Mouse (Mus musculus) limb, embryonic 11.5 days (tissue): ENCODE data around the gene Bcr. TPM values are rescaled to one million over a fixed set of nuclear protein-coding genes. Genes with fewer than 3 reads are reported as not detected.
A peak's percentile ranks its signal among the peaks of the same experiment; 100 is the strongest.

ENCODE experiments used
- ATAC-seq: fragments of 200-750 bp; cut with Nextera tagmentation; 2 replicates; pipeline ENCODE4 v1.8.0; 2017; ENCODE audit warnings: low read depth; ENCODE audit not compliant: insufficient number of reproducible peaks, low FRiP score, low TSS enrichment
- DNase-seq: peaks from one replicate; pipeline ENCODE4 v3.0.0-alpha.2; 2015; ENCODE audit warnings: low spot score
- H3K27ac ChIP-seq: fragments of 300-500 bp; sonication (generic); replicated peaks from 2 replicates; pipeline ENCODE4 v1.5.1; 2014; ENCODE audit warnings: low read depth, mild to moderate bottlenecking, low read length
- H3K27me3 ChIP-seq: fragments of 300-500 bp; sonication (generic); 2 replicates; pipeline ENCODE4 v1.6.1; 2014; ENCODE audit warnings: mild to moderate bottlenecking, low read length, mixed read lengths; ENCODE audit not compliant: control insufficient read depth, insufficient read depth
- H3K36me3 ChIP-seq: fragments of 300-500 bp; sonication (generic); 2 replicates; pipeline ENCODE4 v1.6.1; 2014; ENCODE audit warnings: mild to moderate bottlenecking, low read length, moderate library complexity, mixed read lengths; ENCODE audit not compliant: control insufficient read depth, insufficient read depth
- H3K4me1 ChIP-seq: fragments of 300-500 bp; sonication (generic); 2 replicates; pipeline ENCODE4 v1.6.1; 2014; ENCODE audit warnings: low read length, mixed read lengths; ENCODE audit not compliant: control insufficient read depth, insufficient read depth
- H3K4me2 ChIP-seq: fragments of 300-500 bp; sonication (generic); 2 replicates; pipeline ENCODE4 v1.6.1; 2014; ENCODE audit warnings: low read depth, mild to moderate bottlenecking, moderate library complexity; ENCODE audit not compliant: severe bottlenecking
- H3K4me3 ChIP-seq: fragments of 300-500 bp; sonication (generic); 2 replicates; pipeline ENCODE4 v1.5.1; 2014; ENCODE audit warnings: low read depth, low read length
- H3K9ac ChIP-seq: fragments of 300-500 bp; sonication (generic); 2 replicates; pipeline ENCODE4 v1.6.1; 2014; ENCODE audit warnings: mild to moderate bottlenecking, low read length
- H3K9me3 ChIP-seq: fragments of 300-500 bp; sonication (generic); 2 replicates; pipeline ENCODE4 v1.6.1; 2016; ENCODE audit warnings: low read length; ENCODE audit not compliant: control insufficient read depth
- WGBS: fragments of 180-500 bp; shearing (Covaris S2); extraction: QIAGEN DNeasy Blood & Tissue Kit; methylation state at CpG from one replicate; pipeline ENCODE4 v1.1.7; 2014; 5-methylcytosine and 5-hydroxymethylcytosine counted together
- polyA plus RNA-seq: library from polyadenylated mRNA; unstranded; fragments of >200 nt; fragmentation: Nextera tagmentation; extraction: Ambion mirVana; gene quantifications from 2 replicates; pipeline ENCODE4 v1.2.1, GENCODE M21; 2014

The Bcr gene
- polyA plus RNA-seq, 1 experiment from 2014 or later: 11.4 TPM

DNA sequence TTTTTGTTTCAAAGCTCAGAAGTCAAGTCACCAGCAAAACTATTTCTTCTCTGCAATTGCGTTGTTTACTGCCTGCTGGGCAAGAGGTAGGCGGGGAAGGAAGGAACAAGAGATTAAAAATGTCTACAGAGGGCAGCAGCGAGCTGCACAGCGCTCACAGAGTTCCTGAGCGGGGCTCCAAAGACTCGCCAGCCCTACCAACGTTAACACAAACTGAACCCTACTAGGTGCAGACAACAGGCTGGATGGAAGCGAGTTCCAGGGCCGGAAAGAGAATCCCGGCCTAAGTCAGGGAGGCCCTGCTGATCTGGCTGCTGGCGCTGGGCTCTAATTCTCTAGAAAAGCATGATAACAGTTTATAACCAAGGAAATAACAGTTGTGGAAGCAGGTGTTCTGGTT is 996 bp upstream of the Bcr start:
- H3K9me3 ChIP-seq: no peaks in the 10 kb centered on the region
- H3K27me3 ChIP-seq: 0 out of 2 replicates have a peak, but pooled peaks cover 2% of the 10 kb centered on the region
- no peak overlapping the region for H3K9ac ChIP-seq
- H3K36me3 ChIP-seq: no peaks in the 10 kb centered on the region
- H3K4me1 ChIP-seq: peaks cover 32% of the 10 kb centered on the region
- 0 out of 2 replicates have a peak overlapping the region, but pooled peaks have one; percentile 95 for H3K4me2 ChIP-seq
- DNase-seq (peak; percentile 68), ATAC-seq (no peak)
- no peak overlapping the region for H3K27ac ChIP-seq
- 1% methylated on average over 11 of the region's 11 CpGs for WGBS
- H3K4me3 ChIP-seq: no peak overlapping the region

DNA sequence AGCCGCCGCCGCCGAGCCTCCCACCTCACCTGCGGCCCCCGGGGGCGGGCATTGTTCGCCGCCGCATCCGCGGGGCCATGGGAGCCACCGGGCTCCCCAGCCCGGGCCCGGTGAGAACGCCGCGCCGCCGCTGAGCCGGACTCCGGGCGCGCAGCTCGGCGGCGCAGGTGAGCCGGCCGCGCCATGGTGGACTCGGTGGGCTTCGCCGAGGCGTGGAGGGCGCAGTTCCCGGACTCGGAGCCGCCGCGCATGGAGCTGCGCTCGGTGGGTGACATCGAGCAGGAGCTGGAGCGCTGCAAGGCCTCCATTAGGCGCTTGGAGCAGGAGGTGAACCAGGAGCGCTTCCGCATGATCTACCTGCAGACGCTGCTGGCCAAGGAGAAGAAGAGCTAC is 447 bp downstream of the Bcr start:
- Histone ChIP-seq H3K27ac (no peak overlapping the region), H3K27me3 (0 out of 2 replicates have a peak, but pooled peaks cover 2% of the 10 kb centered on the region), H3K9ac (peak overlapping the region; percentile 83), H3K4me2 (peak overlapping the region; percentile 95), H3K9me3 (no peaks in the 10 kb centered on the region), H3K4me3 (peak overlapping the region; percentile 82), H3K36me3 (no peaks in the 10 kb centered on the region), H3K4me1 (peaks cover 35% of the 10 kb centered on the region)
- ATAC-seq: peak; percentile 14; the same call in 1 of the 2 replicates
- 0% methylated on average over 12 of the region's 48 CpGs for WGBS
- DNase-seq: peak; percentile 61

GRCm38 (mm10) chr10:75061341-75062188 is 1.2 kb downstream of the Bcr start:
- 1% methylated on average over 71 of the region's 71 CpGs for WGBS
- H3K27ac ChIP-seq: no peak overlapping the region
- peak; percentile 53 for DNase-seq

GRCm38 (mm10) chr10:75062189-75062561 is 1.8 kb downstream of the Bcr start:
- H3K4me1 ChIP-seq: peaks cover 36% of the 10 kb centered on the region
- peak overlapping the region; percentile 95 for H3K4me2 ChIP-seq
- DNase-seq (peak; percentile 32), ATAC-seq (no peak)
- WGBS: 19% methylated on average over 6 of the region's 6 CpGs
- H3K9ac ChIP-seq: peak overlapping the region; percentile 83
- H3K27ac ChIP-seq: no peak overlapping the region
- H3K27me3 ChIP-seq: 0 out of 2 replicates have a peak, but pooled peaks cover 2% of the 10 kb centered on the region
- no peaks in the 10 kb centered on the region for H3K9me3 ChIP-seq
- peak overlapping the region; percentile 82 for H3K4me3 ChIP-seq
- H3K36me3 ChIP-seq: no peaks in the 10 kb centered on the region

More at GRCm38 (mm10) chr10:75061341-75062188, 1.2 kb downstream of the Bcr start:
- H3K9ac ChIP-seq: peak overlapping the region; percentile 83
- no peak for ATAC-seq
- H3K4me1 ChIP-seq: peaks cover 36% of the 10 kb centered on the region
- H3K4me2 ChIP-seq: peak overlapping the region; percentile 95
- no peaks in the 10 kb centered on the region for H3K36me3 ChIP-seq
- 0 out of 2 replicates have a peak, but pooled peaks cover 2% of the 10 kb centered on the region for H3K27me3 ChIP-seq
- H3K9me3 ChIP-seq: no peaks in the 10 kb centered on the region
- peak overlapping the region; percentile 82 for H3K4me3 ChIP-seq

DNA sequence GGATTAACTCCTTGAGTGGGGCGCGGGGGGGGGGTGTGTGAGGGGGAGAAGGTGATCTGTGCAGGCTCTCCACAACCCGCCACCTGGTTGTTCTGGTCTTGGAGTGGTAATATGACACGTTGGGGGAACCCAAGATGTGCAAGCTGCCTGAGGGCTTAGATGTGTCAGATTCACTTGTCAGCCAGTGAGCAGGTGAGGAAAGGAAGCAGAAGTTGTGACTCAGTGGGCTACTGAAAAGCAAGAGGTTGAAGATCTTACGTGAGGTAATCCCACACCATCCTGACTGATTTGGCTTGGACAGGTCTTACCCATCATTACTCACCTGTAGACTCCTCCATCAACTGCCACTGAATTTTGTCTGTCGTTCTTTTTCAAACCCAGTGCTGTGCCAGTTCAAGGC is 2.2 kb downstream of the Bcr start:
- no peak overlapping the region for H3K9ac ChIP-seq
- peak overlapping the region; percentile 82 for H3K4me3 ChIP-seq
- DNase-seq (no peak), ATAC-seq (no peak)
- H3K36me3 ChIP-seq: no peaks in the 10 kb centered on the region
- H3K27ac ChIP-seq: no peak overlapping the region
- WGBS: 42% methylated on average over 6 of the region's 6 CpGs
- peaks cover 36% of the 10 kb centered on the region for H3K4me1 ChIP-seq
- H3K27me3 ChIP-seq: 0 out of 2 replicates have a peak, but pooled peaks cover 2% of the 10 kb centered on the region
- no peaks in the 10 kb centered on the region for H3K9me3 ChIP-seq
- H3K4me2 ChIP-seq: peak overlapping the region; percentile 95

- no peaks in the 10 kb centered on the region for H3K36me3 ChIP-seq
Observed at GRCm38 (mm10) chr10:75063301-75063965, 3.0 kb downstream of the Bcr start.

DNA sequence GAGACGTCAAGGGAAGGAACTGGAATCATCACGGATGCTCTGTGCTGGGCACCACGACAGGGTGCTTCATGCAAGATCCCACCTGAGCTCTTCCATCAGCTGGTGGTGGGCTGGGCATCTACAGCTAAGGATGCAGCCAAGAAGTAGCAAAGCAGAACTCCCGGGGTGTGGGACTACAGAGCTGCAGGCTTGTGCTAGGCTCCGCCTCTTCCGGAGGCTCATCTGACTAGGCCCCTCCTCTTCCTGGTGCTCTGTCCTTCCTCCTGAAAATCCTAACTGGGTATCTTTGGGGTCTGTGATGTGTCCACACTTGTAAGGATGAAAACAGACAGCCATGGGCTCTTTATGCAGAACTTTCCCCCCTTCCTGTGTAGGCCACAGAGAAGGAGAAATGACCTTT is 5.3 kb downstream of the Bcr start:
- WGBS: 70% methylated on average over 6 of the region's 6 CpGs

More at GRCm38 (mm10) chr10:75063301-75063965, 3.0 kb downstream of the Bcr start:
- no peak overlapping the region for H3K27ac ChIP-seq
- no peak overlapping the region for H3K4me3 ChIP-seq
- WGBS: 83% methylated on average over 12 of the region's 12 CpGs
- ATAC-seq (no peak), DNase-seq (no peak)
- peak overlapping the region; percentile 95 for H3K4me2 ChIP-seq
- H3K9ac ChIP-seq: peak overlapping the region; percentile 4
- 0 out of 2 replicates have a peak, but pooled peaks cover 2% of the 10 kb centered on the region for H3K27me3 ChIP-seq
- H3K9me3 ChIP-seq: no peaks in the 10 kb centered on the region
- H3K4me1 ChIP-seq: peaks cover 36% of the 10 kb centered on the region

DNA sequence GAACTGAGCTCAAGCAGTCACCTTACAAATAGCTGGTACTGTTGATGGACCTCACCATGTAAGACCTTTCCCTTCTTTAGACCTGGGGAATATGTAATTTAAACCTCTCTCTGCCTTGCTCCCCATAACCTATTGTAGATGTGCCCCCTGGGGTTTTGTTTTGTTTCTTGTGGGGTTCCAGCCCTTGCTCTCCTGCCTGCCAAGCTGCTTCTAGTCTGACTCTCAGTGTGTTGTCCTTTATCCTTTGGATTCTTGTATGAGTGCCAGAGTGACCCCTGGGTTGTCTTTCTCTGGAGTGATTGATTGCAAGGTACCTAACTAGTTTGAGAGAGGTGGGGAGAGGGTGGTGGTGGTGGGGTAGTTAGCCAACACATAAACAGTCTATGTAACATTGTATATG is 7.1 kb downstream of the Bcr start:
- Histone ChIP-seq H3K4me1 (peaks cover 21% of the 10 kb centered on the region), H3K36me3 (no peaks in the 10 kb centered on the region)
- no peak for DNase-seq

More for the DNA sequence above, 5.3 kb downstream of the Bcr start:
- H3K4me1 ChIP-seq: peaks cover 32% of the 10 kb centered on the region
- DNase-seq (no peak), ATAC-seq (no peak)
- 0 out of 2 replicates have a peak, but pooled peaks cover 2% of the 10 kb centered on the region for H3K27me3 ChIP-seq
- H3K9ac ChIP-seq: no peak overlapping the region
- H3K36me3 ChIP-seq: no peaks in the 10 kb centered on the region
- H3K4me2 ChIP-seq: no peak overlapping the region
- no peaks in the 10 kb centered on the region for H3K9me3 ChIP-seq
- H3K4me3 ChIP-seq: no peak overlapping the region
- no peak overlapping the region for H3K27ac ChIP-seq

More for the DNA sequence above, 7.1 kb downstream of the Bcr start:
- H3K4me2 ChIP-seq: no peak overlapping the region
- H3K27me3 ChIP-seq: no peaks in the 10 kb centered on the region
- no peak overlapping the region for H3K9ac ChIP-seq
- H3K27ac ChIP-seq: no peak overlapping the region
- no peaks in the 10 kb centered on the region for H3K9me3 ChIP-seq
- H3K4me3 ChIP-seq: no peak overlapping the region
- ATAC-seq: no peak
